Mouse (Mus musculus) layer of hippocampus, adult 18-20 months (tissue): ENCODE data around the gene Ift81. TPM values are rescaled to one million over a fixed set of nuclear protein-coding genes. Genes with fewer than 3 reads are reported as not detected.

Experiments used
- DNase-seq, 2 experiments: peaks; one replicate each; pipeline ENCODE4 v3.0.0; 2022; ENCODE audit warnings: low spot score in 2 of 2
- total RNA-seq, 2 experiments: library from RNA; stranded (reverse); gene quantifications; 2 replicates each; pipeline ENCODE4 v1.2.3; 2021

Gene Ift81
- total RNA-seq, 2 experiments from 2014 or later = 40.9 to 46.9 TPM

DNA sequence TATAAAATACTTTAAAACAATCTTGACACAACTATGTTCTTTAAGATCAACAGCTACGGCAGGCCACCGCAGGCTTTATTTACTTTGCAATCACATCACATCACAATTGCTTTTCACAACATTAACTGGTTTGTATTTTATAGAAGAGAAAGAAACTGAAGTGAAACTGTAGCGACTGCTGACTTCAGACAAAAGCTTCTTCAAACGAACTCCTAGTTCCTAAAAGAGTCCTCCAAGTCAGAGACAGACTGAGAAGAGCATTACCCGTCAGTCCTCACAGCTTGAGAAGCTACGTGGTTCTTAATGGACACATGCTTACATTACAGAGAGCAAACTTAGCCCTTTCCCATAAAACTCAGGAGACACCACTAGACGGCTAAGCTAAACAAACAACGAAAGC lies 63.9 kb downstream of the Ift81 start:
- DNase-seq = no peak

DNA sequence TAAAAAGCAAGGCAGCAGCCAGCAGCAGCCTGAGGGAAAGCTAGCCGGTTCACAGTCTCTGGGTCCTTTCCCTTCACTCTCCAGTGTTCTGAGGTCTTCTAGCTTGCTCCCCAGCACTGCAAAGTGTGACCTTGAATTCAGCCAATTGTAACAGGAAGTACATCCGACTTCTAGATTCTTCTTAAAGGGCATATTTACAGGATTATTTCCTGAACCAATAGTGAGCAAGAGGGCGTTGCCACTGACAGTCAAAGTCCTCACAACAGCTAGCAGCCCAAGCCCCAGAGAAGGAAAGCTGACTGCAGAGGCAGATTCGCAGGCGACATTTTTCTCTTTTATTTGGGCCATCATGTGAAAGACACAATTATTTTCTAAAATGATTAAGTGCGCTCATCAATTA lies 65.6 kb downstream of the Ift81 start:
- no peak for DNase-seq

DNA sequence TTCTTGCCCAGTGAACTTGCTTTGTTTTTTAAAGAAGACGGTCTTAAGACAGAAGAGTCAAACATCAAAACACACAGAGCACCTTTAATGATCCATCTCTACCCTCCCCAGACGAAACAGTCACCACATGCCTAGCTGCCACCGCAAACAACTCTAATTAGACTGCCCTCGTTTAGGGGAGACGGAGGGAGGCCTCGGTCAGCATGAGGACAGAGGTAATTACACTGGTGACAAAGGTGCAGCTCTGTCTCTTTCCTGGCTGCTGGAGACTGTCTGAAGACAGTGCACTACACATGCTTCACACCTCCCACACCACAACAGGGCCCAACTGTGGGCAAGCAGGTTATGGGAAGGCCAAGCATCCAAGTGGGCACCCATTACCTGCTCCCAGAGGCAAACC lies 66.5 kb downstream of the Ift81 start:
- DNase-seq = no peak

GRCm38 (mm10) chr5:122547251-122547714 lies 67.0 kb downstream of the Ift81 start:
- peak in 1 of 2 experiments; percentile 60 for DNase-seq

DNA sequence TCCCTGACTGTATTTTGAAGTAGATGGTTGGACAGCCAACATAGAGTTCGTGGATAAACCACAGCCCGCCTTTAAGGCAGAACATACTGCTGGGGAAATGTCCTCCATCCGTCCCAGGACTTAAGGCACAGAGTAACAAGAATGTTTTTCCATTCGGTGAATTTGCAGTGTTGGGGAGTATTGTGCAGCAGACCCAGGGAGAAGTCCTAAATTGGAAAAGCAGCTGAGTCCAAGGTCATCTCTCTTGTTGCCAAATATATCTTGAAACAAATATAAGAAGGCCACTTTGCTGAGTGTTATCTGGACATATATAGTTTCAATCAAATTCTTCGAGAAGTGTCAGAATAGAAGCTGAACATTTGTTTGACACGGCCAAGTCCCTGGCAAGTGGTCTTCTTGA lies 70.9 kb downstream of the Ift81 start:
- no peak for DNase-seq

DNA sequence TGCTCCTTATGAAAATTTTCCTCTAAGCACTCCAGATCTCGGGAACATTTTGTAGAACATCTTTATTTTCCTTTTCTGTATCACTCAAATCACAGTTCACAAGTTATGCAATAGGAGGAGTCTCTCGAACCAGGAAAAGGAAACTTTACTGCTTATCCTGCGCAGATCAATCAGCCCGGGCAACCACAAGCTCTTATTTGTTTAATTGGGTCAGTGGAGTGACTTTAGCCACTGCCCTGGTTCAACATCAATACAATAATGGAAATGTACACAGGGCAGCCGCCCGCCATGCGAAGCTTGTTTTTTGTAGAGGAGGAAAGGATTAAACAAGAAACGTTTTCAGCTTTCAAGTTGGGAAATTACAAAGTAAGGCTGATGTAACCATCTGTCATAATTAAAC lies 72.4 kb downstream of the Ift81 start:
- no peak for DNase-seq

DNA sequence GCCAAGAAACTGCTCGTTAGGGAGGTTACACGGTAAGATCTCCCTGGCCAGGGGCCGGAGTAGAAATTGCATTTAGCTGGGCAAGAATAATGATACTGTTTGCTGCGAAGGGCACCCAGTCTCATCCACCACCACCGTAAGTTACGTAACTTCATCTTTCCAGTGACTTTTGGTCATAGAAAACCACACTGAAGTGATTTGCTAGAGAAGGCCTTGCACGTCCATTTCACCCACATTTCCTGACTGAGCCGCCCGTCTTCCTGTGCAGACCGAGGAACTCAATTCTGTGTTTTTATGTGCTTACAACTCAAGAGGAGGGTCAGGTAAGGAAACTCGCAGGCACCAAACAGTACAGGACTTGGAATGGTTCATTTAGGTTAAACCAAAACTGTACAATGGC lies 76.2 kb downstream of the Ift81 start:
- no peak for DNase-seq

DNA sequence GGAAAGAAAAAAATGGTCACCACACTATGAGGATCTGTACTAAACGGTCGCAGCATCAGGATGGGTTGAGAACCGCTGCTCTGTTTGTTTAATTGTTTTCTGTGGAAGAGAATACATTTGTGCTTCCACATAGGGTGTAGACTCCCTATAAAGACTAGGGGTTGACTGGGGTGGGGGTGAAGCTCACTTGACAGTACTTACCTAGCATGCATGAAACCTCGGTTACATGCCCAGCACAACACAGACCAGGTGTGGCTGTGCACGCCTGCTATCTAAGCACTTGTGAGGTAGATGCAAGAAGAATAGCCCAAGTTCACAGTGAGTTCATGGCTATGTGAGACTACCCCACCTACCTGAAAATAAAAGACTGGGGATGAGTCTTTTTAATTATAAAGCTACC lies 76.7 kb downstream of the Ift81 start:
- no peak for DNase-seq

DNA sequence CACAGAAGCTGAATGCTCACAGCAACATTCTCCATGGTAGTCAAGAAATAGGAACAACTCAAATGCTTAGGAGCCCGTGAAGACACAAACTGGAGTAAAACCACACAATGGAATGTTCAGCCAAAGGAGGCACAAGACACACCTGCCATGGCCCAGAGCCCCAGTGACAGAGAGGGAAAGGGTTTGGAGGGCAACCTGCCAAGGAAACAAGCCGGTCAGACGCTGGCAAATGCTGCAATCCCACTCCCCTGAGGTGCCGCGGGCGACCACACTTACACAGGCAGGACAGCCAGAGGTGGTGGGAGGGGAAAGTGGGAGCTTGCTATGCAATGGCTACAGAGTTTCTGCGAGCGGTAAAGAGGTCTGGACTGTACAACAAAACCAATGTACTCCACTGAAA lies 80.4 kb downstream of the Ift81 start:
- no peak for DNase-seq

- DNase-seq = no peak
These were observed 84.3 kb downstream of the Ift81 start for GRCm38 (mm10) chr5:122529913-122530604.

DNA sequence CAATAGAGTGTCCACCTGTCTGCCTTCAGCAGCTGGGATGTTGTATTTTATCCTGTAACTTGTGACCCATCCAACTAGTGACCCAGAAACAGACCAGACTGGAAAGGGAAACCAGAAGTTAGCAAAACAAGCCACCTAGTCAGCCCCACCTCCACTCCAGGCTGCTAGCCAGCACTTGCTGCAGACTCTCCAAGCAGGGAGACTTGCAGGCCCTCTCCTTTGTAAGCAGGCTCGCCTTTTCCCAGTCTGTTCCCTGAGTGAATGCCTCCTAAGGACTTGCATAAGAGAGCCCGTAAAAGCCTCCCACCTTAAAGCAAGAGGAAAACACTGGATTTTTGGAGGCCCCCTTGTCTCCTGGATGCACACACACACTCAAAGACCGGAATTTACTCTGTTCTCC lies 85.0 kb downstream of the Ift81 start:
- DNase-seq = no peak

- no peak for DNase-seq
These were observed 85.7 kb downstream of the Ift81 start for GRCm38 (mm10) chr5:122528591-122528990.

- no peak for DNase-seq
These were observed 86.6 kb downstream of the Ift81 start for GRCm38 (mm10) chr5:122527761-122528160.

- no peak for DNase-seq
These were observed 87.2 kb downstream of the Ift81 start for GRCm38 (mm10) chr5:122526878-122527730.

GRCm38 (mm10) chr5:122526405-122526804 lies 87.9 kb downstream of the Ift81 start:
- DNase-seq = peak in 1 of 2 experiments; percentile 42

DNA sequence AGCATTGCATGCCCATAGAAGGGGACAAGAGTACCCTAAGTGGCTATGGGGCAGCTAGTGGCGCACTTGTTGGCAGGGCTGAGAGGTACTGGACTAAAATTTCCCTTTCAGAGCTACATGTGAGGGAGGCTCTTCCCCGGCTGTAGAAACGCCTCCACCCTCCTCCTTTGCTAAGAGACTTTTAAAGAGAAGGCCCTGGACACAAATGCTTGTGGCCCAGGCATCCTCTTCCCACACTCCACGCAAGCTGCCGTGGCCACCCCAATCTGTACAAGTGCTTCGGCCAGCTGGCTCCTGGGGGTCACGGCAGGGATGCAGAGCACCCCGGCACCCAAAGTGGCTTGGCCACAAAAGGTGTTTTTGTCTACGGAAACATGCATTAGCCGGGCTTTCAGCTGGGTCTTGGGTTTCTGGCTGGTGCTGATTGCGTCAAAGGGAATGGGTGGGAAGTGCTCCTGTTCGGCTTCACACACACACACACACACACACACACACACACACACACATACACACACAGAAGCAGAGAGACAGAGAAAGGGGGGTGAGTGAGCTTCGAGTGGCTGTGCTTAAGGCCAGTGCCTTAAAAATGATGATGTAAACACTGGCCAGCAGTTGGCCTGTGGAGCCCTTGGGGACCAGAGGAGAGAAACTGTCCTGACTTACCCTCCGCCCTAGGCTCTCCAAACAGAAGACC lies 88.9 kb downstream of the Ift81 start:
- DNase-seq = no peak

DNA sequence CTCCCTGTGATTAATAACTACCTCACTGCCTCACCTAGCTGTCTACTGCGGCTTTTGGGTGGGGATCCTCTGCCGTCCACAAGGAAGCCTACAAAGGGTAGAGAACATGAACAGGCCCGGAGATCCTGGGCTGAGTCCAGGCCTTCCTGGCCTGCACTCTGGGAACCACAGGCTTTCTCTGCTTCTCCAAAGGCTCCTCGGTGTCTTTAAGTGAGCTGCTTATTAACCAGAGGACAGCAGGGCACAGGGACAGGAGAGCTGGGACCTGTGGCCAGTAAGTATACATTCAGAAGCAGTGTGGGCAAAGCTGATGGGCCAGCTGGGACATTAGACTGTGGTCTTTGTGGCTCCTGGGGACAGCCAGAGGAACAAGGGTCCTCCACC lies 89.5 kb downstream of the Ift81 start:
- DNase-seq = no peak

DNA sequence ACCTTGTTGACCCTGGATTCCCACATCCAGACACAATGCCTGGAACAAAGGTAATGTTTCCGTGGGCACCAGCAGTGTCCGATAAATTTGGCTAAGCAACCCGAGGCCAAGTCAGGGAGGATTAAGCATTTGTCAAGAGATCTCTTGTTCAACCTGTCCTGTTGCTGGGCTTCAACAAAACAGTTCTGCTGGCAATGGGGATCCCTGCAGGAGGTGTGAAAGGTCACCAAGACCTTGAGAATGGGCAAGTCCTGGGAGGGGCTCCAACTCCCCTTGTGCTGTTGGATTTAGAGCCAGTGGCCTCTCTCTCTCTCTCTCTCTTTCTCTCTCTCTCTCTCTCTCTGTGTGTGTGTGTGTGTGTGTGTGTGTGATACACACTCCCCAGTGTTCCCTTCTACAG lies 90.1 kb downstream of the Ift81 start:
- no peak for DNase-seq

DNA sequence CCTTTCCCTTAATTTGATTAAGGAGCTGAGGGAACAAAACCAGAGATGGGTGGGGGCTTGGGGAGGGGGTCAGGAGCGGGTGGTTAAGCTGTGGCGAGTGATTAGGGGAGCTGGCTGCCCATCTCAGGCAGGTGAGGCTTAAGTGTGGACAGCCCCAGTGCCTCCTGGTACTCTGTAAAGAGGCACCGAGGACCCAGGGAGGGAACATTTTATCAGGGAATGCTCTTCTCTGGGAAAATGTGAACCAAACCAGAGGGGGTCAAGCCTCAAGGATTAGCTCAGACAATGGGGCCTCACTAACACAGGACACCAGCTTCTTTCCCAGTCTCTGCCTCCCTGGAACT lies 93.2 kb downstream of the Ift81 start:
- no peak for DNase-seq

DNA sequence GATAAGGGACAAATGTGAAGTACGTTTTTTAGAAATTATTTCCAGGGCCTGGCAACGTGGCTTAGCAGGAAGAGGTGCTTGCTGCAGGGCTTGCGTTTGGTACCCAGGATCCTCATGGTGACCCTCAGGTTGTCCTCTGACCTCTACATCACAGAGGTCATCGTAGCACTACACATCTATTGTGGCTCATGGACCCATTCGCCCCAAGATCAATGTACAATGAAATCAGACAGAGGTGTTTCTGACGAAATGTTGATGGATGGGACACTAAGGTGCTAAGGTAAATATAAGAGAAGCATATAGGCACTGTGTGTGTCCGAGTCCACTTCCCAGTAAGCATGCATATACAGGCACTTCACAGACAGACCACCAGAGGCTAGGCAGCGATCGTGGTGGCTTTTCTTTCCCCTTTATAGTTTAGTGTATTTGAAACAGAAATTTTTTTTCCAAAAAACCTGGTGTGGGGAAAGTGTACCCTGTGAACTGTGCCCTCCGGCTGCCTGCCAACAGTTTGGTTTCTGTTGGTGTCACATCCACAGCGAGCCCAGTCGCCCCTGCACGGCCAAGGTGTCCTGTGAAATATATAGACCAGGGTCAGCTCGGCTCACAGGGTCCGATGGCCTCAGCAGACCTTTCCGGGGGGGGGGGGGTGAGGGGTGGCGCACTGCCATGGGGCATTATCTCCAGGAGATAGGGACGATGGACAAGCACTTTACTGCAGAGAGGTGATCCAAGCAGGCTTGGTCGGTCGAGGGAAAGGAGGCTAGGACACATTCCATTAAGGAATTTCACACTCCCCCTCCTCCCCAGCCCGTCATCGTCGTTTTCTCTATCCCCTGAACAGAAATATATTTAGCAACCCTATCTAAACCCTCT lies 93.8 kb downstream of the Ift81 start:
- DNase-seq = no peak

- no peak for DNase-seq
These were observed 95.2 kb downstream of the Ift81 start for GRCm38 (mm10) chr5:122519043-122519660.
